Mouse (Mus musculus): Measurements from ENCODE around the gene Rpgr.
A peak's percentile ranks its signal among the peaks of the same experiment; 100 is the strongest.

Rpgr gene

GRCm38 (mm10) chrX:10216410-10216949 is at the start of gene Rpgr:
Gene Rpgr (minus strand): TSS chrX:10216920.
- peak; percentile 77 for DNase-seq (ENCODE audit: low read depth)

GRCm38 (mm10) chrX:10258260-10258659 is 41.5 kb upstream of the Rpgr start:
- DNase-seq (ENCODE audit: low read depth) = no peak

GRCm38 (mm10) chrX:10257774-10258173 is 41.1 kb upstream of the Rpgr start:
- DNase-seq (ENCODE audit: low read depth) = no peak

GRCm38 (mm10) chrX:10251852-10252504 is 35.3 kb upstream of the Rpgr start, which contains the start of gene Otc:
Gene Otc (plus strand): TSS chrX:10252305.
- DNase-seq (ENCODE audit: low read depth) = no peak

- no peak for DNase-seq (ENCODE audit: low read depth)
Observed at GRCm38 (mm10) chrX:10251357-10251756, 34.6 kb upstream of the Rpgr start.

GRCm38 (mm10) chrX:10243916-10244315 is 27.2 kb upstream of the Rpgr start:
- no peak for DNase-seq (ENCODE audit: low read depth)

- no peak for DNase-seq (ENCODE audit: low read depth)
Observed at GRCm38 (mm10) chrX:10239515-10239914, 22.8 kb upstream of the Rpgr start.

GRCm38 (mm10) chrX:10234617-10235016 is 17.9 kb upstream of the Rpgr start:
- no peak for DNase-seq (ENCODE audit: low read depth)

- no peak for DNase-seq (ENCODE audit: low read depth)
Observed at GRCm38 (mm10) chrX:10233051-10233450, 16.3 kb upstream of the Rpgr start.

- no peak for DNase-seq (ENCODE audit: low read depth)
Observed at GRCm38 (mm10) chrX:10219281-10219680, 2.6 kb upstream of the Rpgr start.

- no peak for DNase-seq (ENCODE audit: low read depth)
Observed at GRCm38 (mm10) chrX:10215972-10216371, 748 bp downstream of the Rpgr start.

GRCm38 (mm10) chrX:10205937-10206336 is 10.8 kb downstream of the Rpgr start:
- DNase-seq (ENCODE audit: low read depth) = no peak

GRCm38 (mm10) chrX:10201289-10201688 is 15.4 kb downstream of the Rpgr start:
- peak; percentile 17 for DNase-seq (ENCODE audit: low read depth)

- no peak for DNase-seq (ENCODE audit: low read depth)
Observed at GRCm38 (mm10) chrX:10152390-10152789, 64.3 kb downstream of the Rpgr start.

- no peak for DNase-seq (ENCODE audit: low read depth)
Observed at GRCm38 (mm10) chrX:10117065-10117719, 99.5 kb downstream of the Rpgr start, which contains the start of gene Srpx. Gene Srpx (minus strand): TSS chrX:10117709.

GRCm38 (mm10) chrX:10115780-10116179 is 100.9 kb downstream of the Rpgr start:
- DNase-seq (ENCODE audit: low read depth) = no peak

GRCm38 (mm10) chrX:10110736-10111135 is 106.0 kb downstream of the Rpgr start:
- DNase-seq (ENCODE audit: low read depth) = no peak

- DNase-seq (ENCODE audit: low read depth) = no peak
Observed at GRCm38 (mm10) chrX:10108558-10108957, 108.2 kb downstream of the Rpgr start.

- no peak for DNase-seq (ENCODE audit: low read depth)
Observed at GRCm38 (mm10) chrX:10105475-10105874, 111.2 kb downstream of the Rpgr start.

- DNase-seq (ENCODE audit: low read depth) = no peak
Observed at GRCm38 (mm10) chrX:10102739-10103138, 114.0 kb downstream of the Rpgr start.

- DNase-seq (ENCODE audit: low read depth) = no peak
Observed at GRCm38 (mm10) chrX:10095797-10096196, 120.9 kb downstream of the Rpgr start.

GRCm38 (mm10) chrX:10080385-10080784 is 136.3 kb downstream of the Rpgr start:
- DNase-seq (ENCODE audit: low read depth) = no peak

GRCm38 (mm10) chrX:10079981-10080380 is 136.7 kb downstream of the Rpgr start:
- no peak for DNase-seq (ENCODE audit: low read depth)
